Mouse (Mus musculus) liver, embryonic 11.5 days (tissue): ENCODE data around the gene Wdfy3. TPM values are rescaled to one million over a fixed set of nuclear protein-coding genes. Genes with fewer than 3 reads are reported as not detected.

Source experiments
- ATAC-seq: fragments of 200-750 bp; cut with Nextera tagmentation; replicated peaks from 2 replicates; pipeline ENCODE4 v1.8.0; 2017; ENCODE audit warnings: moderate number of reproducible peaks, mild to moderate bottlenecking, moderate TSS enrichment, moderate library complexity; ENCODE audit not compliant: low FRiP score
- DNase-seq: peaks from one replicate; pipeline ENCODE4 v3.0.0-alpha.2; 2017; ENCODE audit warnings: low spot score
- H3K27ac ChIP-seq: fragments of 300-500 bp; sonication (generic); 2 replicates; pipeline ENCODE4 v1.5.1; 2014; ENCODE audit warnings: mild to moderate bottlenecking, low read depth, low read length, control low read depth
- H3K27me3 ChIP-seq: fragments of 300-500 bp; sonication (generic); replicated peaks from 2 replicates; pipeline ENCODE4 v1.6.1; 2014; ENCODE audit warnings: low read length, mixed read lengths; ENCODE audit not compliant: control insufficient read depth, insufficient read depth
- H3K36me3 ChIP-seq: fragments of 300-500 bp; sonication (generic); 2 replicates; pipeline ENCODE4 v1.6.1; 2014; ENCODE audit warnings: mild to moderate bottlenecking, low read length, moderate library complexity, mixed read lengths; ENCODE audit not compliant: control insufficient read depth, insufficient read depth
- H3K4me1 ChIP-seq: fragments of 300-500 bp; sonication (generic); replicated peaks from 2 replicates; pipeline ENCODE4 v1.6.1; 2014; ENCODE audit warnings: low read length, mixed read lengths; ENCODE audit not compliant: control insufficient read depth, insufficient read depth
- H3K4me2 ChIP-seq: fragments of 300-500 bp; sonication (generic); 2 replicates; pipeline ENCODE4 v1.6.1; 2014; ENCODE audit warnings: mild to moderate bottlenecking, control low read depth, moderate library complexity
- H3K4me3 ChIP-seq: fragments of 300-500 bp; sonication (generic); 2 replicates; pipeline ENCODE4 v1.5.1; 2014; ENCODE audit warnings: low read depth, low read length, control low read depth
- H3K9ac ChIP-seq: fragments of 300-500 bp; sonication (generic); 2 replicates; pipeline ENCODE4 v1.6.1; 2014; ENCODE audit warnings: low read depth, low read length, control low read depth
- H3K9me3 ChIP-seq: fragments of 300-500 bp; sonication (generic); 2 replicates; pipeline ENCODE4 v1.6.1; 2016; ENCODE audit warnings: low read length, inconsistent platforms, mixed read lengths; ENCODE audit not compliant: control insufficient read depth
- WGBS: fragments of 180-500 bp; shearing (Covaris S2); extraction: QIAGEN DNeasy Blood & Tissue Kit; methylation state at CpG from one replicate; pipeline ENCODE4 v1.1.7; 2014; 5-methylcytosine and 5-hydroxymethylcytosine counted together
- polyA plus RNA-seq: library from polyadenylated mRNA; unstranded; fragments of >200 nt; fragmentation: Nextera tagmentation; extraction: Ambion mirVana; gene quantifications from 2 replicates; pipeline ENCODE4 v1.2.1, GENCODE M21; 2014

The Wdfy3 gene
- polyA plus RNA-seq, 1 experiment from 2014 or later: 12.7 TPM

DNA sequence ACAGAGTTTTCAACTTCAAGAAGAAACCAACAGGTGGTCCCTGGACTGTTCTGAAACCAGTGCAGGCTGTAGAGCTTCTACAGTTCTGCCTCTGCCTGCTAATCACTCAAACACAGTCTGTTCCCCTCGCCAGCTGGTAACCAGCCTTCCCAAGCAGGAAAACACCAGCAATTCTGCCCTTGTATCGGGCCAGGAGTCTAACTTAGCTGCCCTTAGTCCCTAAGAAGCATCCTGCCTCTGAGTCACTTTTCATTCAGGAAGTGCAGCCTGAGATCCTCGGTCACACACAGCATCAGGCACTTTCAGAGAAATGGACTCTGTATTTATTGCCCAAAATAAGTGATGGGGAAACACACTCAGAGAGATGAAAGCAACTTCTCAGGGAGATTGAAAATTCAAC lies 66.3 kb downstream of the Wdfy3 start:
- H3K27me3 ChIP-seq: no peaks in the 10 kb centered on the region
- H3K27ac ChIP-seq: no peak overlapping the region
- no peak for ATAC-seq
- no peak for DNase-seq
- H3K36me3 ChIP-seq: no peaks in the 10 kb centered on the region; the same call in 1 of the 2 replicates
- no peak overlapping the region for H3K9ac ChIP-seq
- H3K4me1 ChIP-seq: 0 out of 2 replicates have a peak, but pooled peaks cover 2% of the 10 kb centered on the region
- H3K9me3 ChIP-seq: no peaks in the 10 kb centered on the region
- no peak overlapping the region for H3K4me3 ChIP-seq
- 72% methylated on average over 3 of the region's 3 CpGs for WGBS
- H3K4me2 ChIP-seq: no peak overlapping the region

DNA sequence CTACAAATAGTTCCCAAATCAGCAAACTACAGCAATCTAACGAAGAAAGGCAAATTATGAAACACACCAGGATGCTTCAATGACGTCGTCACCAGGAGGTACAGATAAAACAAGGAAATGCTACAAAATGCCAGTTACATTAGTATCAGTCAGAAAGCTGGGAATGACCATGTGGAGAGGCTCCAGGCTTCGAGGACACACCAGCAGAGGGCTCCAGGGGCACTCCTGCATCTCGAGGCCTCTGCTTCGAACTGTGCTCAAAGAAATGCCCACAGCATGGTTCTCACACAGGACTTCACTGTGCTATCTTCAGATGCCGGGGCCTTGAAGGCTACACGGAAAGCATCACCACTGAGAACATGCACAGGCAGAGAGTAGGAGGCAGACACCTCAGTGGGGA lies 68.7 kb downstream of the Wdfy3 start:
- Histone ChIP-seq H3K4me2 (no peak overlapping the region), H3K36me3 (no peaks in the 10 kb centered on the region; the same call in 1 of the 2 replicates), H3K4me1 (no peaks in the 10 kb centered on the region), H3K27me3 (no peaks in the 10 kb centered on the region), H3K9me3 (no peaks in the 10 kb centered on the region), H3K27ac (no peak overlapping the region), H3K4me3 (no peak overlapping the region), H3K9ac (no peak overlapping the region)
- ATAC-seq (no peak), DNase-seq (no peak)
- WGBS: 81% methylated on average over 8 of the region's 8 CpGs

DNA sequence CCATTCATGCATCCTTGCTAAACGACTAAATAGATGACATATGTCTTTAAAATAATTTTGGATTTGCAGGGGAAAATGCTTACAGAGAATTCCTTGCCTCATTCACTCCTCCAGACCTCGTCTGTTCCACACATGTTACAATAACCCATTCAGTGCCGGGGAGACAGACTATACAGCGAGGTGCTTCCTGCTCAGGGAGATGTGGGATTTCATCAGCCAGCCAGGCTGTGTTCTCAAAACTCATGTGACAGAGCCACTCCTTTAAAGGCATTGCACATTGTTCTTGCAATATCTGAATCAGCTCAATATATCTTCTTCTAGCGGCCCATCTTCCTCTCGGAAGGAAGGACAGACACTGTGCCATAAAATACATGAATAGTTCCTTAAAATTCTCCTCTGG lies 70.8 kb downstream of the Wdfy3 start:
- no peak for DNase-seq
- Histone ChIP-seq H3K36me3 (no peaks in the 10 kb centered on the region), H3K27ac (no peak overlapping the region), H3K27me3 (no peaks in the 10 kb centered on the region), H3K4me2 (no peak overlapping the region), H3K4me3 (no peak overlapping the region), H3K9ac (no peak overlapping the region), H3K9me3 (no peaks in the 10 kb centered on the region), H3K4me1 (no peaks in the 10 kb centered on the region)
- no peak for ATAC-seq
- 82% methylated on average over 6 of the region's 6 CpGs for WGBS

DNA sequence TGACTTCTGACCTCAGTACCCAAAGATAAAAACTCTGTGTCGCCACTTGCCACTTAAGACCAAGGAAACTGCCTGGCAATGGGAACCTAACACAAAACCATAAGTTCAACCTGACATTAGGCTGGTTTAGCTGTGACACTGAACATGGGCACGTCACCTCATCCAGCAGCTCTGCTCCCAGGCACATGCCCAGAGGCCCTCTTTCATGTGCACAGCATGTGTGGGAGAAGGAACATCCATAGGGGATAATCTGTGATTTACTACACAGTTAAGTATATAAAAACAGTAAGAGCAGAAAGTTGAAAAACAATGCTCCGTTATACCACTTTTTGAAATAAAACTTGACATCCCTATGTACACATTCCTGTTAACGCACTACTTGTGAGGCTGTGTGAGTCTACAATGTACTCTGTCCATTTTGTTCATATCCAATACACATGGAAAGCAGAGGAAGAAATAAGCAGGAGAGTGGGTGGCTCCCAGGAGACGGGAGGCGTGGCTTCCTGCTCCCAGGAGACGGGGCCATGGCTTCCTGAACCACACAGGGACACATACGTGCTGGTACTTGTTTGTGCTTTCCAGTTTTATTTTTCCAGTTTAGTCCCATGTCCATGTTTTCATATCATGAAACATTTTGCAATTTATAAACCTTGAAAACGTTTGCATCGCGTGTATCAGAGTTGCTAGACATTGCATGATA lies 73.5 kb downstream of the Wdfy3 start:
- H3K9ac ChIP-seq: no peak overlapping the region
- H3K9me3 ChIP-seq: no peaks in the 10 kb centered on the region
- H3K4me1 ChIP-seq: no peaks in the 10 kb centered on the region
- ATAC-seq: no peak
- no peak overlapping the region for H3K4me2 ChIP-seq
- 86% methylated on average over 11 of the region's 11 CpGs for WGBS
- H3K27ac ChIP-seq: no peak overlapping the region
- H3K4me3 ChIP-seq: no peak overlapping the region
- no peaks in the 10 kb centered on the region for H3K27me3 ChIP-seq
- no peaks in the 10 kb centered on the region for H3K36me3 ChIP-seq
- peak; percentile 28 for DNase-seq

DNA sequence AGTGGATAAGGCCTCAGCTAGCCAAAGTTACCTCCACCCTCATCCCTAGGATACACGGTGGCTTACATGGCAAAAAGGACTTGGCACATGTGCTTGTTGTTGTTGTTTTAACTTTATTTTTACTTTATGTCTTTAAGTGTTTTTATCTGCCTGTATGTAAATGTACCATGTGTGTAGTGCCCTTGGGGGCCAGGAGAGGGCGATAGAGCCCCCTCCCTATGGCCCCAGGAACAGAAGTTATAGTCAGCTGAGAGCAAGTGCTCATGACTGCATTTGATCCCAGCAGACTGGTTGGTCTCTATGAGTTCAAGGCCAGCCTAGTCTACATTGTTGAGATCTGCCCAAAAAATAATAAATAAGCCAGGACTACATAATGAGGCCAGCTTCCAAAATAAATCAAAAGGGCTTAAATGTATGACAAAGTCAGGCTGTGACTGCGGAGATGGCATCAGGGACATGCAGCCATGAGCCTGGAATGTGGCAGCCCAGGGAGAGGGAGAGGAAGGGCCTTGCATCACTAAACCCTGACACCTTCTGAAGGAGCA lies 74.2 kb downstream of the Wdfy3 start:
- peak; percentile 19 for DNase-seq

DNA sequence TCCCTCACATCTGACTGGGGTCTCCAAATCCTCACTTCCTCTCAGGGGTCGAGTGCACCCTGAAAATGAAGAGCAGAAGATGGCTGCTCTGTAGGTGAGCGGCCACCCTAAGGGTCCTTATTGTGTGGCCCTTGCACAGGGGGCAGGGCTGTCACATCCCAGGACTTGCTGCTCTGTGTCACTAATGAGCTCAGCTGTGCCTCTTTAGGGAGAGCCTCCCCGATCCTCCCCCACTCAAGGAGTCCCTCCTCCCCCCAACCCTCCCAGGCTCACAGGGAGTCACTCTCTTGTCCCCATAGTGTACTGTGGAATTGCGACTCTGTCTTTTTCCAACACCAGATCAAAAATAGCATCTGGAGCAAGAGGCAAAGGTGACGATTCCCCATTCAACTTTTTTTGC lies 75.7 kb downstream of the Wdfy3 start:
- no peaks in the 10 kb centered on the region for H3K4me1 ChIP-seq
- 58% methylated on average over 5 of the region's 5 CpGs for WGBS
- no peak overlapping the region for H3K9ac ChIP-seq
- H3K36me3 ChIP-seq: no peaks in the 10 kb centered on the region
- H3K27ac ChIP-seq: no peak overlapping the region
- H3K27me3 ChIP-seq: no peaks in the 10 kb centered on the region
- no peak; the same call in 1 of the 2 replicates for ATAC-seq
- no peak overlapping the region for H3K4me2 ChIP-seq
- H3K9me3 ChIP-seq: no peaks in the 10 kb centered on the region
- peak; percentile 28 for DNase-seq
- no peak overlapping the region for H3K4me3 ChIP-seq

More for the DNA sequence above, 74.2 kb downstream of the Wdfy3 start:
- WGBS: 74% methylated on average over 3 of the region's 3 CpGs
- 0 out of 2 replicates have a peak, but pooled peaks have one; percentile 30 for ATAC-seq
- Histone ChIP-seq H3K4me3 (no peak overlapping the region), H3K27ac (no peak overlapping the region), H3K4me1 (no peaks in the 10 kb centered on the region), H3K9ac (no peak overlapping the region), H3K27me3 (no peaks in the 10 kb centered on the region), H3K4me2 (no peak overlapping the region), H3K9me3 (no peaks in the 10 kb centered on the region), H3K36me3 (no peaks in the 10 kb centered on the region)

DNA sequence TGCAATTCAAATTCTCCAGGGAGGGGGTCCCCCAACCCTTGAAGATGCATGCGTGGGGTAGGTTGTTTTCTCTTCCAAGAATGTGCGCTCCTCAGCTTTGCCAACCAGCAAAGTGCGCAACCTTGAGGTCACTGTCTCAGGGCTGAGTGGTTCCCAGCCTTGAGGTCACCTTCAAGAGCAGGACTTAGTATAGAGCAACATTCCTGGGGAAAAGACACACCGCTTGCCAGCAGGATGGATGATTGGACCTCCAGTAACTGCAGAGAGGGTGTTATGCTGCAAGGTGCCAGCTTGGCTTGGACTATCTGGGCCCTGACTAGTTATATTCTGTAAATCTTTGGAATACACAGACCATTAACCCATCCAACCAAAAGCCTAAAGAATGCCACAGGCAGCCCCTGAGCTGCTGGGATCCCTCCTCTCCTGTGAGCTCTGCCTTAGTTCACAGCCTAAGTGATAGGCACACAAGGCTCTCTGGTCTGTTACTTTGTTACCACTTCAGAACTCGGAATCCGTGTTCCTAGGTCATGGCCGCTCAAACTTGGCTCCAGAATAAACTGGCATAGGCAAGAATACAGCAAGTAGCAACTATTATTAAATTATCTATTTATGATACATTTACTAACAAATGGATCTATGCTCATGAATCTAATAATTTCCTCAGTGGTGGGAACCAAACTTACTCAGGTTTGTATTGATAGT lies 76.6 kb downstream of the Wdfy3 start:
- DNase-seq: peak; percentile 18
- Histone ChIP-seq H3K27ac (no peak overlapping the region), H3K36me3 (no peaks in the 10 kb centered on the region), H3K4me1 (no peaks in the 10 kb centered on the region), H3K9me3 (no peaks in the 10 kb centered on the region), H3K4me3 (no peak overlapping the region), H3K9ac (no peak overlapping the region), H3K4me2 (no peak overlapping the region), H3K27me3 (no peaks in the 10 kb centered on the region)
- ATAC-seq: no peak
- 93% methylated on average over 7 of the region's 7 CpGs for WGBS

DNA sequence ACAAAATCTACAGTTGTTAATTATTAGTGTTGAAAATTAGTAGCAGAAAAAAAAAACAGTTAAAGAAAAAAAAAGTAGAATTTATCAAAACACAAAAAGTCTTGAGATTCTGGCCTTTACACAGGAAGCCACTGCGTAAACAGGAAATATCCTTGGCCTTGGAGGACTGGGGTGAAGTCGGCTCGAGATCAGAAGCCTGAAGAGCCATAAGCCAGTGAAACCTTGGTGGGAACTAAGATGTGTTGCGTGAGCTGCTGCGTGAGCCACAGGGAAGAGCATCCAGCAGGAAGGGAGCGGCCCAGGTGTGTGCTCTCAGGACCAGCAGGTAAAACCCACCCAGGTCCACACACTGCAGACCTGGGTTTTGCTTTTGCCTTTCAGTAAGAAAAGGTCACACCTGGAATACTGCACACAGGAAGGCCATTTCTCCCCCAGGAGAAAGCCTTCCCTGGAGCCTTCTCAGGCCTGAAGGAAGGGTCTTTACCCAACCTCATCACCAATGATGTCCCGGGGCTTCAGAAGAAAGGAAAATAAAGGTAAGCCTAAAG lies 79.3 kb downstream of the Wdfy3 start:
- Histone ChIP-seq H3K27ac (no peak overlapping the region), H3K9me3 (no peaks in the 10 kb centered on the region), H3K9ac (no peak overlapping the region), H3K27me3 (no peaks in the 10 kb centered on the region), H3K4me2 (no peak overlapping the region), H3K4me1 (no peaks in the 10 kb centered on the region), H3K4me3 (no peak overlapping the region), H3K36me3 (no peaks in the 10 kb centered on the region)
- 77% methylated on average over 7 of the region's 7 CpGs for WGBS
- no peak for ATAC-seq
- peak; percentile 9 for DNase-seq
